Mouse (Mus musculus): ENCODE results near the gene Cyp4f39. TPM values are rescaled to one million over a fixed set of nuclear protein-coding genes. Genes with fewer than 3 reads are reported as not detected.
A peak's percentile ranks its signal among the peaks of the same experiment; 100 is the strongest.

The Cyp4f39 gene
- under 1 TPM; 0.36 to 0.41 TPM for total RNA-seq (2021)

DNA sequence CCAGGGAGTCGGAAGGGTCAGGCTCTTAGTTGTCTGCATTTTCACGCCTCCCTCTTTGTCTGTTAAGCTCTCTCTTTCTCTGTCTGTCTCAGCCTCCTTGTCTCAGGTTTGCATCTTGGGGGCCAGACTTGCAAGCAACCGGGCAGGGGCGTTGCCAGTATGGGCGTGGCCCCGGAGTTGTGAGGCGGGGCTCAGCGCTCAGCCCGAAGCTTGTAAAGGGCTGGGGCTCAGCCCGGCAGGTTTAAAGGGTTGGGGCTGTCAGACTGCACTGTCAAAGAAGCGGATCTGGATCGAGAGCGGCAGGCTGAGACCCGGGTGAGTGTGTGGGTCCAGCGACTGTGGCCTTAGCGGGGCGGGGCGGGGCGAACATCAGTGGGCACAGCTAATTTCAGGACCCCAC is at the start of gene Cyp4f39:
TSS of gene Cyp4f39 (plus strand) at position 242 of the 400 bp plus-strand sequence.
- intact Hi-C loops (cut with DNase I): no loop called here
- DNase-seq (ENCODE audit: extremely low spot score in 1 of 2, low spot score in 2 of 2): peak in 1 of 2 experiments; percentile 50

DNA sequence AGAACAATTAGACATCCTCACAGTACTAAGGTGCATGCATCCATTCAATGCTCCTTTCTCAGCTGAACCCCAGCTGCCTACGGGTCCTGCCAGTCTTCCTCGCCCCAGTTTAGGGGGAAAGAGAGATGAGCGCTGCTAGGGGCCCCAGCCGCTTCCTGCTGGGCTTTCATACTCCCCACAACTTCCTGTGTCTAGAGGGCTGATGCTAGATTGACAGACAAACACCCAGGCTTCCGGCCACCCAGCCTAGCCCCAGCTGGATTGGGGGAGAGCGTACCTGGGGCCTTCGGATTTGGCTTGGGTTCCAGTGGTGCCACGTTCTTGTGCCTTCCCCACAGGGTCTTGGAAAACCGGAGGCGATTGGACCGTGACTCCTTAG is 49.8 kb upstream of the Cyp4f39 start:
- DNase-seq (ENCODE audit: extremely low spot score in 1 of 2, low spot score in 2 of 2): no peak
- intact Hi-C loops (cut with DNase I): no loop called here

DNA sequence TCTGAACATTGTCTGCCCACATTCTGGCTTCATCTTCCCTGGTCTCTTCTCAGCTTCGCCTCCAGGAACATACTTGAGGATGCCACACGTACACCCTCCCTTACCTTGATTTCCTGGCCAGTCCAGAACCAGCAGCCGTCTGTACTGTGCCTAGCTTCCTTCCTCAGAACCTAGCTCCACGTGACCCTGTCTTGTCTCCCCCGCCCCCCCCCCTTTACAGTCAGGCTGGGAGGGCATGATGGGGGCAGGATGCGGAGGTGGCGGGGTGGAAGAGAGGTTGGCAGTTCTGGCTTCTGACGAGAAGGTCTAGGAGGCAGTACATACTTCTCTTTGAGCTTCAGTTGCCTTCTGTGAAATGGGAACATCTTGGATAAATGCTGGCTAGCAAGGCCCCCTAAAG is 49.1 kb upstream of the Cyp4f39 start, which contains the start of gene Rasal3:
TSS of gene Rasal3 (minus strand) at position 167 of the 400 bp plus-strand sequence.
- intact Hi-C loops (cut with DNase I): no loop called here
- DNase-seq (ENCODE audit: extremely low spot score in 1 of 2, low spot score in 2 of 2): no peak

DNA sequence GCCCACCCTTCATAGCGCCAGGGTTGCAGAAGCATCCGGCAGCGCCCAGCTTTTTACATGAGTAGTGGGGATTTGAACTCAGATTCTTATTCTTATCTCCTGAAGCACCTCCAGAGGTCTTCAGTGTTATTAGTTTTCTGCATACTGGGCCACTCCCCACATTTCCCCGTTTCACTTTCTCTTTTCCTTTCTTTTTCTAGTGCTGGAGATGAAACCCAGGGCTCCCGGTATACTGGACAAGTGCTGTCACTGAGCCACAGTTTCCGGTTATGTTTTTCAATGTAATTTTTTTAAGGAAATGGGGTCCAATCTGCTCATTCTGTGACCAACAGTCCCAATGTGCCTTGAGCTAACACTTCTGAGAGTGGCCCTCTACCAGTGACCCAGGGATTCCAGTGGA is 40.6 kb upstream of the Cyp4f39 start:
- DNase-seq (ENCODE audit: extremely low spot score in 1 of 2, low spot score in 2 of 2): no peak
- intact Hi-C loops (cut with DNase I): no loop called here

DNA sequence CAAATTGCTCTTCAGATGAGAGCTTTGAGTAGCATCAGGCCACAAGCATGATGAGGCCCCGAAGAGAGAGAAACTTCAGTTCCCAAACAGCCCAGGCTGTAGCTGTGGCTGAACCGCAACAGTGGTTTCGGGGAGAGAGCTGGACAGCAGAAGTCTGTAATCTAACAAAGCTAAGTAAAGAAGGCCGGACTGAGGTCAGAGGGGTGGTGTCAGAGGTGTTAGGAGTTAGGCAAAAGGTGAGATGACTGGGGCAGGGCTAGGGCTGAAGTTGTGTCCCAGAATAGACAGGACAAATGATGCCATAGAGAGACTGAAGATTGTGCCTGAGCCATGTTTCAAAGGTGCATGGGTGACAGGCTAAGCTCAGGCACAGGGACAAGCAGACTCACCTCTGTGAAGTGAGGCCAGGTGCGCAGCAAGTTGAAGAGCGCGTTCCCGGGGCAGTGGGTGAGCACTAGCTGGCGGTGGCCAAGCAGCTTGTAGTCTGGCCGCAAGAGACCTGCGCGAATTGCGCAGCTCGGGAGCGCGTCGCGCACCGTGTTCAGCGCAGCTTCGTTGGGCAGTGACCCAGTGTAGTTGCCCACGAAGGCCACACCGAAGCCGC is 37.0 kb upstream of the Cyp4f39 start:
- DNase-seq (ENCODE audit: extremely low spot score in 1 of 2, low spot score in 2 of 2): no peak
- intact Hi-C loops (cut with DNase I): no loop called here

DNA sequence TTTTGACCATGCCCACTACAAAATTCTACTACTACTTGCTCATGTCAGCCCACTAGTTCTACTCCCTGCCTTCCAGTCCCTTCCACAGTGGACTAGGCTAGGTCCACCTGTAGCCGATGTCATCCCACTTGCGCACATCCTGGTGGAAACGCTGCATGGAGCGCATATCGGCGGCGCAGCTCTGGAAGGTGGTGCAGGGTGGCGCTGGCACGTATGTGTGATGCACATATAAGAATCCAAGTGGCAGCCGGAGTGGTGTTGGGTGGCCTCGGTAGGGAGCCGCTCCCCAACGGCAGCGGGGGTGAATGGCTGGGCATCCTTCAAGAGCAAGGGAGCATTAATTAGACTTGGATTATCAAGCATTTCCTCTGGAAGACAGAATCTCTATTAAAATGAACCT is 35.8 kb upstream of the Cyp4f39 start:
- intact Hi-C loops (cut with DNase I): no loop called here
- no peak for DNase-seq (ENCODE audit: extremely low spot score in 1 of 2, low spot score in 2 of 2)

DNA sequence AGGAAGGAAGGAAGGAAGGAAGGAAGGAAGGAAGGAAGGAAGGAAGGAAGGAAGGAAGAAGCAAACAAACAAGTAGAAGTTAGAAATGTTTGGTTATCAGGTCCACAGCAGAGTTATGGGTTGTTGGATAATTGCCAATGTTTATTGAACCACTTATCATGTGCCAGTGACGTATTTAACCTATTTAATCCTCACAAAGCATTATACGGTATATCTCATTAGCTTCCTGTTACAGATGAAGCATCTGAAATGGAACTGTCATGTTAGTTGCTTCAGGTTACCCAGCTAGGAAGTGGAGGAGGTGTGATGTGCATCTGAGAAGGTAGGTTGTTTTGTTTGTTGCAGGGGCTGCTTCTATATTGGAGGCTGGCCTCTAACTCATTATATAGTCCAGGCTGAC is 32.5 kb upstream of the Cyp4f39 start:
- no peak for DNase-seq (ENCODE audit: extremely low spot score in 1 of 2, low spot score in 2 of 2)
- intact Hi-C loops (cut with DNase I): no loop called here

DNA sequence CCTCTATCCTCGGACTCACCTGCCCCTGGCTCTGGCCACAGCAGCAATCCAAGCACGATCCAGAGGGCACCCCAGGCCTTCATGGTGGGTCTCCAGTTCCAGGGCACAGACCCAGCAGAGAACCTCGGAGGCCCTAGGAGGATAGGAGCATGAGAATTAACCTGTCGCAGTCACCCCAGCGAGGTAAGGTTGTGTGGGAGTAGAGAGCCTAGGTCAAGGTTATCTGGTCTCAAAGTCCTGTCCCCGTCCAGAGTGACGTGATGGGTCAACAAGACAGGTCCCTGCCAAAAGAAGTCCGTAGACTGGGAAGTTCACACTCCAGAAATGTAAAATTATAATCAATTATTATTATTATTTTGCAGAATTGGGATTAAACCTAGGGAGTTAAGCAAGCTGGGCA is 31.7 kb upstream of the Cyp4f39 start:
- no peak for DNase-seq (ENCODE audit: extremely low spot score in 1 of 2, low spot score in 2 of 2)
- intact Hi-C loops (cut with DNase I): no loop called here

DNA sequence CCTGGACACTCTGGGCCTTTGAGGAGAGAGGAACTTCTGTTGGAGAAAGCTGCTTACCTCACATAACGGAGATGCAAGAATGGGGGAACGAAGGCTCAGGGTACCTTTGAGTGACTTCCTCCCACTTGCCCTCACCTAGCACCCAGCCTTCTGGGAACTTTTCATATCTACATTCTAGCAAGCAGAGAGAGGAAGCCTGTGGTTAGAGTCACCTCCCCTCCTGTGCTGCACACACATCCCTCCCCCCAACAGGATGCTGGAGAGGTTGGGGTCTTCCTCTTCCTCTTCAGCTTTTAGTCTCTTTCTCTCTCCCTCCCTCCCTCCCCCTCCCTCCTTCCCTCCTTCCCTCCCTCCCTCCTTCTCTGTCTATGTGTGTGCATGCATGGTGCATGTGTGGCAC is 28.5 kb upstream of the Cyp4f39 start, which contains the start of gene Pglyrp2:
TSS of gene Pglyrp2 (minus strand) at position 134 of the 400 bp plus-strand sequence.
- no peak for DNase-seq (ENCODE audit: extremely low spot score in 1 of 2, low spot score in 2 of 2)
- intact Hi-C loops (cut with DNase I): no loop called here

DNA sequence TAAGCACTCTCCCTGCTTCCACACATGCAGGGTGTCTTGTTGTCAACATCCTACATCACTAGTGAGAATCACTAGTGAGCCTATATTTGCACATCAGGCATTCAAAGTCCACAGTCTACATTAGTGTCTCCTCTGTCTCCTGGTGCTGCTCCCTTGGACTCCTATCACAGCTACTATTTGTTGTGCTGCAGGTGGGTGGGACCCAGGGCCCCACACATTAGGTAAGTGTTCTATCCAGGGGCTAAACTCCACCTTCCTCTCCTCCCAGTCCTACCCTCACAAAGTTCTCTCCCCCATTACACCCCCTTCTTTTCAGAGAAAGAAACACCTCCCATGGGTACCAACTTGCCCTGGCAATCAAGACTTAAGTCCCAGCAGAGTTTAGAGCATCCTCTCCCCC is 25.9 kb upstream of the Cyp4f39 start:
- intact Hi-C loops (cut with DNase I): no loop called here
- no peak for DNase-seq (ENCODE audit: extremely low spot score in 1 of 2, low spot score in 2 of 2)

DNA sequence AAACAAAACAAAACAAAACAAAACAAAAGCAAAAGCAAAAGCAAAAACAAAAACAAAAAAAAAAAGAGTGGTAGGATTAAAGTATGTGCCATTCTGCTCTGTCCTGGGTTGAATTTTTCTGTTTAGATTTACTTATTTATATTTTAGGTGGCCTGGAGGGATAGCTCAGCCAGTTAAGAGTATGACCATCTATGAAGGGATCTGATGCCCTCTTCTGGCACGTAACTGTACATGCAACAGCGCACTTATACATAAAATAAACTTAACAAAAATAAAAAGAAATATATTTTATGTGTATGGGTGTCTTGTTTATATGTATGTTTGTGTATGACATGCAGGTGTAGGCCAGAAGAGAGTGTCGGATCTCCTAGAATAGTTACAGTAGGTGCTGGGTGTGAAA is 20.6 kb upstream of the Cyp4f39 start:
- intact Hi-C loops (cut with DNase I): loop anchor here (5.0 kb wide), 1 partner anchor 85 kb away; no protein-coding TSS in a partner anchor
- DNase-seq (ENCODE audit: extremely low spot score in 1 of 2, low spot score in 2 of 2): no peak

DNA sequence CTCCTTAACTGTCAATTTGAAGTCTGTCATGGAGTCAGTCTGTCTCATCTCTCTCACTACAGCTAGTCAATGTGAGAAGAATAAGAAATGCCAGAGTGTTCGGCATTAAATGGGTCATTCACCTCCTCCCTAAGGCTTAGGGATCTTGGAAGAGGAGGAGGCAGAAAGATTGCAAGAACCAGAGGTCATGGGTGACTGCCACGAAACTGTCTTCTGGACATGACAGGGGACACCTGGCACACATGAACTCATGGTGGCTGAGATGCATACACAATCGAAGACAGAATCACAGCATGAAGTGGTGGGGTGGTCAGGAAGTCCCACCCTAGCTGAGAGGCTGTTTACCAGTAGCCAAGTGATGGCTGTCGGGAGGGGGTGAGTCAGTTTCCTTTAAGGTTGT is 18.2 kb upstream of the Cyp4f39 start:
- intact Hi-C loops (cut with DNase I): loop anchor here (5.0 kb wide), 1 partner anchor 87 kb away; no protein-coding TSS in a partner anchor
- no peak for DNase-seq (ENCODE audit: extremely low spot score in 1 of 2, low spot score in 2 of 2)

DNA sequence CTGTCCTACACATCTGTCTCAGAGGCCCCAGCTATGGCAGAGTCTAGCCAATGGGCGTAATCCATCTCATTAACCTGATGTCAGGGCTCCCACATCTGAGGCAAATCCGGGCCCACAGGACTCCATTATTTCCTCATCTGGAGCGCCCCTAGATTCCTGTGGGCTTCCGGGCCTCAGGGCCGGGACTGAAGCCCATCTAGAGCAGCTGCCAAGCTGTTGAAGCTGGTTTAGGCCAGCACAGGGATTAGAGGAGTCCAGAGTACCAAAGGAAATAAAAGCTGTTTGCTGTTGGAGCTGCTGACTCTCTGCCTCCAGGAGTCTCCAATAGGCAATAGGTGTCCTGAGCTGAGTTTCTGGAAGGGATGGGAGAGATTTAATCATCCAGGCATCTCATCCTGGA is 17.4 kb upstream of the Cyp4f39 start:
- intact Hi-C loops (cut with DNase I): no loop called here
- no peak for DNase-seq (ENCODE audit: extremely low spot score in 1 of 2, low spot score in 2 of 2)

DNA sequence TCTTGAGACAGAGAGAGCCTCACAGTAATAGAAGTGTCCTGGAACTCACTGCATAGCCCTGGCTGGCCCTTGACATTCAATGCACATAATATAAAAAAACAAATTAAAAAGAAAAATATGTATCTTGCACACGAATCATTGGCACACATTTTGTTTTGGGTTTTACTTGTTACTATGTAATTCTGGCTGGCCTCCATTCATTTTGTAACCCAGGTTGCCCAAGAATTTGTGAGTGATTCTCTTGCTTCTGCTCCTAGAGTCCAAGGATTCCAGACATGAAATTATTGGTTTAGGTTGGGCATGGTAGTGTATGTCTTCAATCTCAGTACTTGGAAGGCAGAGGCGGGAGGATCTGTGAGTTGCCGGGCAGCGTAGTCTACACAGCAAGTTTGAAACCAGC is 15.4 kb upstream of the Cyp4f39 start:
- DNase-seq (ENCODE audit: extremely low spot score in 1 of 2, low spot score in 2 of 2): no peak
- intact Hi-C loops (cut with DNase I): no loop called here

DNA sequence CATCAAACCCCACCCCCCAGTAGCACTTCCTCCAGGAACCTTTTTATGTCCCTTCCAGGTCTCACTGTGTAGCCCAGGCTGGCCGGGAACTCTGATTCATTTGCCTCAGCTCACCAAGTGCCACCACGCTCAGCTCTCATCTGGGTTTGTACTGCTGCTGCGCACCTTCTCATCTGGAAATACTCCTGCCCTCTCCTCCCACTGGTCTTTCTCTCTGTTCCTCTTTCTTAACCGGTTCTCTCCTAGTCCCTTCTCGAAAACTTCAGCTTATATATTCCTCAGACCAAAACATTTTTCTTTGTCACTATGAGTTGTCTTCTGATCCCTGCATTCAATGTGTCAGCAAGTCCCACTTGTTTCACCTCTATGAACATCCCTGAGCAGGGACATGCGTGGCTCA is 9.3 kb upstream of the Cyp4f39 start:
- DNase-seq (ENCODE audit: extremely low spot score in 1 of 2, low spot score in 2 of 2): no peak
- intact Hi-C loops (cut with DNase I): no loop called here

DNA sequence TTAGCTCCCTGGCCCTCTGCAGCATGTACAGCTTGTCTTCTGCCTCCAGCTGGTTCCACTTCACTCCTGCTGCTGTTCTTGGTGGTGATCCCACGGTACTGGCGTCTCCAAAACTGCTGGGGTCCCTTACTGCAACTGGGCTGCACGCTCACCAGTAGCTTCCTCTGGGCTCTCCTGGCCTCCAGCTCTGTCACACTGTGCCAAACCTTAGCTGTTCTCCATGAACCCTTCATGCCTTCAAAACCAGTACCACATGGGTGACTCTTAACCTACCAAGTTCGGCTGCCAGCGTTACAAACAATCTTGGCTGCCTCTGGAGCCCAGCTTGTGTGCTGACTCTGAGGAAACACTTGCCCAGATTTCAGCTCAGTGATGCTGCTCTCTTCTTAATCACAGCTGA is 7.5 kb upstream of the Cyp4f39 start:
- DNase-seq (ENCODE audit: extremely low spot score in 1 of 2, low spot score in 2 of 2): no peak
- intact Hi-C loops (cut with DNase I): no loop called here

DNA sequence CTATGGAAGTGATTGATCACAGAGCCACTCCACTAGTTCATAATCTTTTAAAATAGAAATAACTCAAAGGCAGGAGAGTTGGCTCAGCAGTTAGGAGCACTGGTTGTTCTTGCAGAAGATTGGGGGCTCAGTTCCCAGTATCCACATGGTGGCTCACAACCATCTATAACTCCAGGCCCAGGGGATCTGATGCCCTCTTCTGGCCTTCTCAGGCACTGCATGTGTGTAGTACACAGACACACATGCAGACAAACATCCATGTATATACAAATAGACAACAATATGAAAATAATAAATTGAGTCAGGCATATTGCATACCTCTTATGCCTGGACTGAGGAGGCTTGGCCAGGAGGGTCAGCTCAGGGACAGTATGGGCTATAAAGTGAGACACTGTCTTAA is 5.3 kb upstream of the Cyp4f39 start:
- DNase-seq (ENCODE audit: extremely low spot score in 1 of 2, low spot score in 2 of 2): no peak
- intact Hi-C loops (cut with DNase I): no loop called here

DNA sequence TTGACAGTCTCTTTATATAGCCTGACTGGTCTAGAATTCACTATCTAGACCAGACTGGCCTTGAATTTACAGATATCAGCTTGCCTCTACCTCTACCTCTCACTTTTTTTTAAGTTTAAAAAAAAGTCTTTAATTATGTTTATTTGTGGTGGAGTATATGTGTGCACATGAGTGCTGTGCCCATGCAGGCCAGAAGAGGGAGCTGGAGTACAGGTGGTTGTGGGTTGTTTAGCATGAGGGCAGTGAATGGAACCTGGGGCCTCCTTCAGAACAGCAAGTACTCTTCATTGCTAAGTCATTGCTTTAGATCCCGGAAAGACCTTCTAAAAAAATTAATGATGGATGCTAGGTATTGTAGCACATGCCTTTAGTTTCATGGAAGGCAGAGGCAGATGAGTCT is 3.5 kb upstream of the Cyp4f39 start:
- intact Hi-C loops (cut with DNase I): no loop called here

DNA sequence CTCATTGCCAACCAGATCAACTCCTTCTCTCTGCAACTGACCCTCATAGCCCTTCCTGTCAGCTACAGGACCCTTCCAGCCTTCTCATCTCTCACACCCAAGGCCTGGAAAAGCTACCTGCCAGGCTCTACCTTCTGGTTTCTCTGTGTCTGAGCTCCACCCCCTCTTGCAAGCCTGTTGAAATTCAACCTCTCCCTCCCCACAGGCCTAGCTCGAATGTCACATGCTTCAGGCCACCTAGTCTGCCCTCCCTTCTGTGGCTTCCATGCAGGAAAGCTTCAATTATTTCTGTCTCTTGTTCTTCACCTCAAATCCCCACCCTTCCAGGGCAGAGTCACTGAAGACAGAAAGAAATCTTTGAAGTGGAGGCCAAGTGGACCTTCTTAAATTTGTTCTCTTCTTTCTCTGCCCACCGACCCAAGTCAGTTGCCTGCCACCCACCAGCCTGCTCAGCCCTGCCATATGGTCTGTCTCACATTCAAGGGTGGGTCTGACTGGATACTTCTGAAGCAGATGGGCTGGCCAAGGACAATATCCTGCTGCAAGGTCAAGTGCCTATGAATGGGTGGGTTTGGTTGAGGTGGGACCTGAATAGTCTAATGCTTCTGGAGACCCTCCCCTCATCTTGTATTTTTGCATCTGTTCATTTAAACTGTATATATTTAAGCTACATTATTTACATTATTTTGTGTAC is 1.5 kb upstream of the Cyp4f39 start:
- no peak for DNase-seq (ENCODE audit: extremely low spot score in 1 of 2, low spot score in 2 of 2)
- intact Hi-C loops (cut with DNase I): no loop called here

More for the DNA sequence above, 3.5 kb upstream of the Cyp4f39 start:
- DNase-seq (ENCODE audit: extremely low spot score in 1 of 2, low spot score in 2 of 2): no peak

DNA sequence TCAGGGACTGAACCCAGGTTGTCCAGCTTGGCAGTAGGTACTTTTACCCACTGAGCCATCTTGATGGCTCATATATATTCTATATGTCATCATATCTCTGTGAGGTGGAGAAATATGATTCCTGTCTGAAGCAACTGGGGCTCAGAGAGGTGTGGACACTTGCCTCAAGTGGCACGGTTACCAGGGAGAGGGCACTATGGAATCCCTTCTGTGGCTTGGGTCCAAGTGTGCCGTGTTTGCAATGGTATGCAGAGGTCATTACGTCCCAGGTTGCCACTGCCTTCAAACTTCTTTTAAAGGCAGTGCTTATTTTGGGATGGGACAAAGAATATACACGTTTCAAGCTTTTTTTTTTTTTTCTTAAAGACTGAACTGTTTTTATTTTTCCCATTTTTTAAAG is 1.7 kb downstream of the Cyp4f39 start:
- intact Hi-C loops (cut with DNase I): no loop called here
- DNase-seq (ENCODE audit: extremely low spot score in 1 of 2, low spot score in 2 of 2): no peak

DNA sequence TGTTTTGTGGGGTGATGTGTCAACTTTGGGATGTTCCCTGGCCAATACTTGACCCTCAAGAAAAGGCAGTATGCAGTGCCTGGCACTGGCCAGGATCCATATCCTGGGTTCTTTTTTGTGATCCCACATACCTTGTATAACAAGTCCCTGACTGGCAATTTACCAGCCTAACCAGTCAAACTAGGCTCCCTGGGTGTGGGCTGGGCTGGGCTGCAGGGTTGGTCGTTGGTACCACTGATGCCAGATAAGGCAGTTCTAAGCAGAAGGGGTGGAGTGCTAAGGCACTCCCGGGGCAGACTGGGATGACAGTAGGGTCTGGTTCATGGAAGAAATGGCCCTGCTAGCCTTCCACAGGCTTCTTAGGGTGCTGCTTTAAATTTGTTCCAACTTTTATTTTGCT is 2.5 kb downstream of the Cyp4f39 start:
- intact Hi-C loops (cut with DNase I): no loop called here
- no peak for DNase-seq (ENCODE audit: extremely low spot score in 1 of 2, low spot score in 2 of 2)

Data from left cerebral cortex, postnatal 10 days (tissue).